Mouse (Mus musculus) frontal cortex, adult 2 months (tissue): ENCODE measurements around the gene Nolc1. TPM values are rescaled to one million over a fixed set of nuclear protein-coding genes. Genes with fewer than 3 reads are reported as not detected.

ENCODE experiments used
- DNase-seq, 2 experiments: peaks; one replicate each; pipeline ENCODE4 v3.0.0; 2022; ENCODE audit warnings: low spot score in 1 of 2; ENCODE audit errors: extremely low spot score in 1 of 2
- polyA plus RNA-seq: library from polyadenylated mRNA; depleted of rRNA; stranded (reverse); fragments of >200 nt; gene quantifications from 2 replicates; pipeline ENCODE4 v1.2.3, GENCODE M21; 2012

Nolc1 gene
- polyA plus RNA-seq, 1 experiment, result 41.8 TPM

GRCm38 (mm10) chr19:46041933-46042475 is 33.7 kb upstream of the Nolc1 start:
- DNase-seq, result peak in 1 of 2 experiments; percentile 85

- peak in 1 of 2 experiments; percentile 72 for DNase-seq
Measured at GRCm38 (mm10) chr19:46042476-46043011, 33.1 kb upstream of the Nolc1 start.

- no peak for DNase-seq
Measured at GRCm38 (mm10) chr19:46043380-46043779, 32.3 kb upstream of the Nolc1 start.

GRCm38 (mm10) chr19:46044271-46044992 is 31.2 kb upstream of the Nolc1 start, which contains the start of gene Pprc1:
Gene Pprc1 (plus strand): TSS chr19:46044886.
- peak in 1 of 2 experiments; percentile 62 for DNase-seq

- DNase-seq, result peak; percentile 75 to 82
Measured at GRCm38 (mm10) chr19:46044993-46045695, 30.5 kb upstream of the Nolc1 start, which contains the start of gene Ldb1. Gene Ldb1 (minus strand): TSS chr19:46045214.

- peak in 1 of 2 experiments; percentile 70 for DNase-seq
Measured at GRCm38 (mm10) chr19:46045696-46046311, 29.9 kb upstream of the Nolc1 start.

GRCm38 (mm10) chr19:46046621-46047025 is 29.0 kb upstream of the Nolc1 start:
- DNase-seq, result no peak

GRCm38 (mm10) chr19:46047426-46047825 is 28.2 kb upstream of the Nolc1 start:
- no peak for DNase-seq

- no peak for DNase-seq
Measured at GRCm38 (mm10) chr19:46049129-46049528, 26.5 kb upstream of the Nolc1 start.

- DNase-seq, result no peak
Measured at GRCm38 (mm10) chr19:46050462-46050861, 25.2 kb upstream of the Nolc1 start.

GRCm38 (mm10) chr19:46055752-46056387 is 19.8 kb upstream of the Nolc1 start:
- DNase-seq, result no peak

GRCm38 (mm10) chr19:46056388-46056946 is 19.2 kb upstream of the Nolc1 start:
- peak; percentile 96 for DNase-seq

- peak in 1 of 2 experiments; percentile 69 for DNase-seq
Measured at GRCm38 (mm10) chr19:46056947-46057607, 18.6 kb upstream of the Nolc1 start.

GRCm38 (mm10) chr19:46058466-46058865 is 17.2 kb upstream of the Nolc1 start:
- DNase-seq, result no peak

- no peak for DNase-seq
Measured at GRCm38 (mm10) chr19:46060845-46061244, 14.8 kb upstream of the Nolc1 start.

- DNase-seq, result no peak
Measured at GRCm38 (mm10) chr19:46068054-46068453, 7.6 kb upstream of the Nolc1 start.

GRCm38 (mm10) chr19:46073285-46073684 is 2.4 kb upstream of the Nolc1 start:
- DNase-seq, result no peak

- no peak for DNase-seq
Measured at GRCm38 (mm10) chr19:46074266-46074665, 1.4 kb upstream of the Nolc1 start.

GRCm38 (mm10) chr19:46078535-46078934 is 2.9 kb downstream of the Nolc1 start:
- no peak for DNase-seq
